Mouse (Mus musculus) lung, adult 2 months (tissue): ENCODE results near the gene Fgd4. TPM values are rescaled to one million over a fixed set of nuclear protein-coding genes. Genes with fewer than 3 reads are reported as not detected.

Experiments
- DNase-seq: peaks from one replicate; pipeline ENCODE4 v3.0.0; 2022
- H3K4me1 ChIP-seq: fragments of 200-500 bp; 2 replicates; pipeline ENCODE4 v1.6.1; 2011; ENCODE audit warnings: low read length; ENCODE audit not compliant: control insufficient read depth, insufficient read depth
- H3K4me3 ChIP-seq: fragments of 200-500 bp; replicated peaks from 2 replicates; pipeline ENCODE3; 2011; ENCODE audit warnings: low read depth, mild to moderate bottlenecking, control low read depth, low read length; ENCODE audit errors: extremely low read depth
- CTCF ChIP-seq: fragments of 200-500 bp; IDR thresholded peaks from 2 replicates; pipeline ENCODE4 v1.5.1; 2011; ENCODE audit warnings: mild to moderate bottlenecking, low read length, control low read depth; ENCODE audit not compliant: insufficient read depth
- POLR2A ChIP-seq: fragments of 200-500 bp; IDR thresholded peaks from 2 replicates; pipeline ENCODE4 v1.6.1; 2011; ENCODE audit warnings: low read depth, mild to moderate bottlenecking, control low read depth, low read length, borderline replicate concordance; ENCODE audit errors: extremely low read depth
- WGBS: fragments of 180-500 bp; shearing (Covaris S2); methylation state at CpG from one replicate; pipeline ENCODE4 v1.1.7; 2018; 5-methylcytosine and 5-hydroxymethylcytosine counted together
- polyA plus RNA-seq: library from polyadenylated mRNA; depleted of rRNA; stranded (reverse); fragments of >200 nt; gene quantifications from 2 replicates; pipeline ENCODE4 v1.2.3, GENCODE M21; 2012; rRNA removed

The Fgd4 gene
- polyA plus RNA-seq = 1.8 and 2.2 TPM in 2 replicates

DNA sequence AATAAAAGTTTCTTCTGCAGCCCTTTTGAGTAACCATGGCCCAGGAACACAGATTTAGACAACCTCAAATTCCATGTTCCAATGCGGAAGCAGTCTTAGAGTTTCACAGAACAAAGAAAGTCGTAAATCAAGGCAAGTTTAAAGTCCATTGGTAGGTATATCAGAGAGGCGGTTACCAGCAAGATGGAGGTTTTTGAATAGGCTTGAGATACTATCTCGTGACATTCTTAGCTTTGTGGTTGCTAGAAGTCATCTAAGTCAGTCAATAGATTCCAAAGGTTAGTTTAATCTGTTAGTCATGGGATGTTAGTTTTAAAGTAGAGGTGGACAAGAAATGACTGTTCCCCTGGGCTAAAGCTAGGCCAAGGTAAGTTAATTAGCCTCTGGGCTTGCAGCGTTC is at the start of gene Fgd4:
TSS of gene Fgd4 (minus strand) at position 89 of the 400 bp plus-strand sequence.
- H3K4me3 ChIP-seq = peak within 1 kb of the TSS; percentile 76
- TF ChIP-seq CTCF (no peak), POLR2A (no peak)
- peaks cover 3% of the 10 kb centered on the region; the same call in 1 of the 2 replicates for H3K4me1 ChIP-seq
- WGBS = 49% methylated on average over 5 of the region's 5 CpGs
- DNase-seq = no peak

DNA sequence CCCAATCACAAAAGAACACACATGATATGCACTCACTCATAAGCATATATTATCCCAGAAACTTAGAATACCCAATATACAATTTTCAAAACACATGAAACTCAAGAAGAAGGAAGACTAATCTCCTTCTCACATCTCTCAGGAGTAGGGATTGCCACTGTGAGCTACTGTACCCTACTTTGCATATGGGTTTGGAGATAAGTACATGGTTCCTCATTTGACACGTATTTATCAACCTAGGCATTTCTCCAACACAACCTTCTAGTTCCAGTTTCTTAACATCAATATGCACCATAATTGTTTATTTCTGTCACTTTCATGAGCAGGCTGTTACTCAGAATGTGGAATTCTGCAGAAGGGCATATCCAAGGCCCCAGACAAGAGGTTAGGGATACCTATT is 44.8 kb upstream of the Fgd4 start:
- Histone ChIP-seq H3K4me1 (no peaks in the 10 kb centered on the region), H3K4me3 (no peak overlapping the region)
- DNase-seq = no peak
- no peak for TF ChIP-seq CTCF
- TF ChIP-seq POLR2A = no peak
- WGBS = 58% methylated on average over 1 of the region's 1 CpGs

DNA sequence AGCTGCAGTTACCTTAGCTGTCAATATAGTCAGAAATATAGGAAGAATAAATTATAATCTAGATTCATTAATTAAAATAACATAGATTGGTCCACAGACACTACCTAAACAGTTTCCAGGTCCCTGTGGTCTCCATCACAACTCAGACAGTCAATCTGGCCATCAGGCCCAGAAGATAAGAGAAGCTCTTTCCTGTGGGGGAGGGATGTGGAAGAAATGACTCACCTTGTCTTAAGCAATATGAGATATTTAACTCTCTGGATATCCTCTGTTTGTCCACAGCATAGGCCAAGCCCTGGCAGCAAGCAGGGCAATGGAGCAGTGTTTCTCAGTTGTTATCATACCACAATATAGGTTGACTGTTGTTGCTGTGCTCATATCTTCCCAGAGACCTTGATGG is 33.4 kb upstream of the Fgd4 start:
- H3K4me3 ChIP-seq = no peak overlapping the region
- no peak for TF ChIP-seq POLR2A
- no peak for TF ChIP-seq CTCF
- no peaks in the 10 kb centered on the region for H3K4me1 ChIP-seq
- DNase-seq = no peak

DNA sequence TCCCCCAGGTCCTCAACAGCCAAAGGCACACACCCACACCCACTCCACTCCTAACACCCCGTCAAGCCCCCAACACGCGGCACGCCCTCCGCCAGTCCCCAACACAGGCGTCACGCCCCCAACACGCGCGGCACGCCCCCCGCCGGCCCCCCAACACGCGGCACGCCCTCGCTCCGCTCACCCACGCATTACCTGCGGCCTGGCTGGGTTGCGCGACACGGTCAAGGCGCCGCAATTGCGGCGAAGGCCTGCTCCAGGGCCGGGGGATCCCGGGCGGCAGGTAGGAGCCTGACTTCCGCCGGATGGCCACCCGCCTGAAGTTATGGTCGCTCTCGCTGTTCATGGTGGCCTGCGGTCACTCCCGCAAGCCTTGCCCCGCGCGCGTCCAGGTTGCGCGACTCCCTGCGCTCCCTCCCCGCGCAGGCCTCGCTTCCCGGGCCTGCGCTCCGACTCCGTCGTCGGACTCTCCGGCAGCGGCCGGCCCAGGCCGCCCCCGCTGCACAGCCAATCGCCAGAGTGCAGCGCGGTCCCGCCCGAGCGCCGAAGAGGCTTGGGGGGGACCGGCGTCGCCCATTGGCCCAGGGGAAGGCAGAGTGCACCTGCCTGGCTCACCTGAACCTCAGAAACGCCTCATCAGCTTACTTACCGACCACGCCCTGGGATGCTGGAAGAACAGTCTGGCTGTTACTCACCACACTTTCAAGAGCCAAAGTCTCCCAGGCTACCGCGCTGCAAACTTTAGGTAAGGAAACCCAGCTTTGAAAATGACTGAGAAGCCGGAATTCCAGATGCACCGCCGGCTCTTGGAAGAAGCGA is 555 bp downstream of the Fgd4 start:
- DNase-seq = peak; percentile 64
- TF ChIP-seq CTCF = no peak
- TF ChIP-seq POLR2A = peak; percentile 55; the same call in 1 of the 2 replicates
- under 1% methylated on average over 77 of the region's 77 CpGs for WGBS
- Histone ChIP-seq H3K4me1 (peaks cover 3% of the 10 kb centered on the region; the same call in 1 of the 2 replicates), H3K4me3 (peak overlapping the region; percentile 76)

DNA sequence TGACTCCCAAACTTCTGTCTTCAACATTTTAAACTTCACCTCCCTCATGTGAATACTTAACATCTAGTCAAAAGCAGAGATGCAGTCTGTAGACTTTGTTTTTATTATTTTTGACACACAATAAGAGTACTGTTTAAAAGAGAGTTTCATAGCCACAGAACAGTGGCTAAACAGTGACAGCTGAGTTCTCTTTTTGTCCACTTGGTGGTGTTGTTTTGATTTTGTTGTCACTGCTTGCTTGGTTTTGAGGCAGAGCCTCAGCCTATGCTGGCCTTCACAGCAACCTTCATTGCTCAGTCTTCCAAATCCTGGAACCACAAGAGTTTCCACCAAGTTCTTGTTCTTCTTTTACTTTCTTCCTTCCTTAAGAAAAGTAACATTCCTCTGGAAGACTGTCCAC is 3.8 kb downstream of the Fgd4 start:
- DNase-seq = no peak
- Histone ChIP-seq H3K4me3 (no peak overlapping the region), H3K4me1 (peaks cover 3% of the 10 kb centered on the region; the same call in 1 of the 2 replicates)
- TF ChIP-seq POLR2A (no peak), CTCF (no peak)

DNA sequence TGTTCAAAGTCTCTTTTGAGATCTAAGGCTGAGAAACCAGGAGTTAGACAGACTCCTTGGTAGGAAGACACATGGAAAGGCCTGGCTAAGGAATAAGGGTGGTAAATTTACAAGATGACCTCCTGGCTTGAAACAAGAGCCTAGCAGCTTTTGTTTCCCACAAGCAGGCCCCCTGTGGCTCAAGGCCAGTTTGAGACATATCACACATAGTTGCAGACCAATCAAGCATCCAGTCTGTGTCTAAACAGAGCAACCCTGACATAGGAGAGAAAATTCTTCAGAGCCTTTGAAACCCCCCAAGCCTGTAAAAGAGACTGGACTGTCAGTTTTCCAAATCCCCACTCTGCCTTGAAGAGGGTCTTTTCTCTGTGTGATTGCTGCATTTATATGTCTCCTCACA is 7.7 kb downstream of the Fgd4 start:
- Histone ChIP-seq H3K4me3 (no peak overlapping the region), H3K4me1 (no peaks in the 10 kb centered on the region)
- TF ChIP-seq CTCF (no peak), POLR2A (no peak)
- no peak for DNase-seq

DNA sequence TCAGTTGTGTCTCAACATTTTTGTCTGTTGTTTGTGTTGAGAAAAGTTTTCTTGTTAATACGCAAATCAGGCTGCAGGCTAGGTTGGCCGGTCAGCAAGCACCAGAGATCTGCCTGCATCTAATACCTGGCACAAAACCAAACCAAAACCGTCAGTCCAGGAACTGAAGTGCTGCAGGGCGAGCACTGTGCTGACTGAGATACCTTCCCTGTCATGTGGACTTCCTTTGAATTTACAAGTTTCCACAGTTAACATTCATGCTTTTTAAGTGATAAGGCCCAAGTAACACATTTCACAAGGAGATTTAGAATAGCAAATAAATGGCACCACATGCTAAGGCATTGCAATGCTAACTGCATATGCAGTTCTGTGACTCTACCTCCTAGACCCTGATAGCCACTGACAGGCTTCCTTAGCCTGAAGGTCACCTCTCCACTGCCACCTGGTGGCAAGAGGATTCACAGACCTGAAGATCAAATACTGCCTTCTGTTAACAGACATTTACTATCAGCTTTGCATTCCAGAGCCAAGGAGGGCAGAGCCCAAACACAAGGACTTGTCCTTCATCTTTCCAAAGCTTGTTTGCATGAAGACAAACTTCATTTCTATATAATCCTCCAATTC is 15.8 kb downstream of the Fgd4 start:
- 59% methylated on average over 4 of the region's 4 CpGs for WGBS
- TF ChIP-seq POLR2A (no peak), CTCF (peak; percentile 85)
- DNase-seq = peak; percentile 61
- Histone ChIP-seq H3K4me3 (no peak overlapping the region), H3K4me1 (no peaks in the 10 kb centered on the region)

DNA sequence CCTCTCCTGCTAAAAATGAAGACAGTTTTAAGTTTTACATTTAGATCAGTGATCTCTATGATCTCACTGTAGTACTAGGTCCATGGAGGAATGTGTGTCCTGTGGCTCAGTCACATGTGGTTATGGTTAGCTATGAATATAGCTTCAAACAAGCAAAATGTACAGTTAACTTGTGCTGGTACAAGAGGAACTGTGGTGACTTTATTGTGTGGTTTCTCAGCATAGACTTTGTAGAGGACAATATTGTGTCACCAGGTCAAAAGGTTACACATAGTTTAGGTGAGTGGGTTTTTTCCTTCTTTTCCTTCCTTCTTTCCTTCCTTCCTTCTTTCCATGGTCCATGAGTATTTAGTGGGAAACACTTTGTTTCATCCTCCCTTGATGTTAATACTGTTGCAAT is 23.8 kb downstream of the Fgd4 start:
- no peaks in the 10 kb centered on the region for H3K4me1 ChIP-seq
- DNase-seq = no peak
- TF ChIP-seq POLR2A = no peak
- no peak for TF ChIP-seq CTCF
- H3K4me3 ChIP-seq = no peak overlapping the region

DNA sequence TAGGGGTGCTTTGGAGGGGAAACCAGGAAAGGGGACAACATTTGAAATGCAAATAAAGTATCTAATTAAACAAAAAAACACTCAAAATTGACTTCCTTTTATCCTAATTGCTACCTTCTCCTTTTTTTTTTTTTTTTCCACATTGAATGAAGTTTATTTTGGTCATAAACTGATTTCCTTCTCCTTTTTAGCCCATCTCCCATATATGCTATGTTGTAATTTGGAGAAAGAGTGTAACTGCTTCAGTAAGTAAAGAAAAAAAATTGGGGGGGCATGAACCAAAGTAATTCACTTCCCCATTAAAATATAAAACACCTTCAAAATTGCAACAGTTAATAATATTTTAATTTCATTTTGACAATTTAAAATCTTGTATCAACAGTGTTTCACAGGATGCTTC is 25.8 kb downstream of the Fgd4 start:
- Histone ChIP-seq H3K4me3 (no peak overlapping the region), H3K4me1 (no peaks in the 10 kb centered on the region)
- no peak for DNase-seq
- no peak for TF ChIP-seq POLR2A
- no peak for TF ChIP-seq CTCF

DNA sequence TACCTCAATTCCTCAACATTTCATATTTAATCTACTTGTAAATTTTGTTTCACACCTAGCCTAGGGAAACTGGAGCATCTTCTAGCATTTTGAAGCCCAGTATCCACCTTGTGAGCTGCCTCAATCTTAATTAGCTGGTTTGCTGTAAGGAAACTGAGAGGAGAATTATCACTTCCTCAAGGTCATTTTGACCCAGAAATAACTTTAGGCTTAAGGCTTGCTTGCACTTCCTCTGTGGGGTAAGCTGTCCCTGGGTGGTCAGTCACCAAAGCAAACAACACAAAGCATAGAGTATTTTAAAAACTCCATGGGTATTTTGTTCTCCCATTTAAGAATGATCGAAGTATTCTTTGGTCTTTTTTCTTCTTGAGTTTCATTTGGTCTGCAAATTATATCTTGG is 27.2 kb downstream of the Fgd4 start:
- no peak overlapping the region for H3K4me3 ChIP-seq
- no peak for DNase-seq
- 89% methylated on average over 1 of the region's 1 CpGs for WGBS
- no peaks in the 10 kb centered on the region for H3K4me1 ChIP-seq
- no peak for TF ChIP-seq POLR2A
- no peak for TF ChIP-seq CTCF
